Mouse (Mus musculus): ENCODE data around the gene Kpna3. TPM values are rescaled to one million over a fixed set of nuclear protein-coding genes. Genes with fewer than 3 reads are reported as not detected.

The Kpna3 gene
- polyA plus RNA-seq, 1 experiment from 2014 or later = 62.3 TPM

- no peaks in the 10 kb centered on the region for H3K9me3 ChIP-seq (ENCODE audit: low read depth, low read length)
- no peak overlapping the region for H3K27ac ChIP-seq (ENCODE audit: low read depth)
- H3K4me3 ChIP-seq (ENCODE audit: low read depth, low read length) = no peak overlapping the region
- no peak overlapping the region for H3K9ac ChIP-seq
- WGBS = 79% methylated on average over 1 of the region's 1 CpGs
- no peaks in the 10 kb centered on the region for H3K27me3 ChIP-seq (ENCODE audit: insufficient read depth, low read length)
- no peak for TF ChIP-seq CTCF (IDR thresholded peaks at IDR 0.05; ENCODE audit: low read depth)
- no peak overlapping the region for H3K4me2 ChIP-seq
- ATAC-seq (ENCODE audit: insufficient read depth) (no peak), DNase-seq (no peak)
- no peaks in the 10 kb centered on the region for H3K36me3 ChIP-seq (ENCODE audit: insufficient read depth)
- no peaks in the 10 kb centered on the region for H3K4me1 ChIP-seq (ENCODE audit: insufficient read depth)
These were observed 118.9 kb downstream of the Kpna3 start for GRCm38 (mm10) chr14:61320765-61321164.

GRCm38 (mm10) chr14:61316861-61317260 is 122.8 kb downstream of the Kpna3 start:
- Histone ChIP-seq H3K4me1 (ENCODE audit: insufficient read depth) (no peaks in the 10 kb centered on the region), H3K9ac (no peak overlapping the region), H3K27ac (ENCODE audit: low read depth) (no peak overlapping the region), H3K9me3 (ENCODE audit: low read depth, low read length) (no peaks in the 10 kb centered on the region), H3K36me3 (ENCODE audit: insufficient read depth) (no peaks in the 10 kb centered on the region), H3K27me3 (ENCODE audit: insufficient read depth, low read length) (no peaks in the 10 kb centered on the region), H3K4me2 (no peak overlapping the region), H3K4me3 (ENCODE audit: low read depth, low read length) (no peak overlapping the region)
- WGBS = 30% methylated on average over 4 of the region's 4 CpGs
- DNase-seq (peak; percentile 76), ATAC-seq (ENCODE audit: insufficient read depth) (peak; percentile 54; the same call in 1 of the 2 replicates)
- TF ChIP-seq CTCF (IDR thresholded peaks at IDR 0.05; ENCODE audit: low read depth) = peak; percentile 74

Other genes starting within 250 kb of the Kpna3 start
- 0.45 and 1.2 TPM in 2 replicates for gene Sgcg, start 181.4 kb downstream of the Kpna3 start, polyA plus RNA-seq (2014; fragmentation: Nextera tagmentation; extraction: Ambion mirVana)
- 0.43 and 0.78 TPM in 2 replicates for gene Arl11, start 130.1 kb downstream of the Kpna3 start, polyA plus RNA-seq (2014; fragmentation: Nextera tagmentation; extraction: Ambion mirVana)
- 8.8 and 9.4 TPM in 2 replicates for gene Ebpl, start 79.4 kb downstream of the Kpna3 start, polyA plus RNA-seq (2014; fragmentation: Nextera tagmentation; extraction: Ambion mirVana)
- 21.9 and 22.5 TPM in 2 replicates for gene Spryd7, start 117.0 kb upstream of the Kpna3 start, polyA plus RNA-seq (2014; fragmentation: Nextera tagmentation; extraction: Ambion mirVana)
- 15.1 and 18.9 TPM in 2 replicates for gene Trim13, start 158.4 kb upstream of the Kpna3 start, polyA plus RNA-seq (2014; fragmentation: Nextera tagmentation; extraction: Ambion mirVana)
- gene Kcnrg, start 167.6 kb upstream of the Kpna3 start, polyA plus RNA-seq (2014; fragmentation: Nextera tagmentation; extraction: Ambion mirVana) = 0.74 and 0.93 TPM in 2 replicates

Measured in lung, embryonic 14.5 days (tissue).